Mouse (Mus musculus): ENCODE data around the gene Gng11. TPM values are rescaled to one million over a fixed set of nuclear protein-coding genes. Genes with fewer than 3 reads are reported as not detected.

Gng11 gene
- total RNA-seq (2021) = 10 to 100 TPM; 10.4 to 11.3 TPM
- long read RNA-seq, experiment 1, transcript Gng11-201 (2 exons, 919 nt) = major isoform, 8 of 10 reads
- long read RNA-seq, experiment 1, partial matches to known transcripts = 2 of 10 reads
- long read RNA-seq, experiment 1, other reads (novel, unspliced or antisense) = 0 of 10 reads
- long read RNA-seq, experiment 2, transcript Gng11-201 (2 exons, 919 nt) = major isoform, 8 of 10 reads
- long read RNA-seq, experiment 2, partial matches to known transcripts = 2 of 10 reads
- long read RNA-seq, experiment 2, other reads (novel, unspliced or antisense) = 0 of 10 reads

GRCm38 (mm10) chr6:4003890-4004306, at the start of gene Gng11:
Gene Gng11, plus strand, starts transcription at chr6:4003904.
- DNase-seq (ENCODE audit: low spot score in 2 of 2) = peak in 1 of 2 experiments; percentile 6
- intact Hi-C loops (cut with DNase I) = no loop called here

GRCm38 (mm10) chr6:3954969-3955368, 48.7 kb upstream of the Gng11 start:
- no peak for DNase-seq (ENCODE audit: low spot score in 2 of 2)
- intact Hi-C loops (cut with DNase I) = no loop called here

- intact Hi-C loops (cut with DNase I) = no loop called here
- DNase-seq (ENCODE audit: low spot score in 2 of 2) = peak in 1 of 2 experiments; percentile 9
Measured at GRCm38 (mm10) chr6:3967676-3968626, 35.8 kb upstream of the Gng11 start.

- intact Hi-C loops (cut with DNase I) = no loop called here
- DNase-seq (ENCODE audit: low spot score in 2 of 2) = no peak
Measured at GRCm38 (mm10) chr6:3973679-3974078, 30.0 kb upstream of the Gng11 start.

- DNase-seq (ENCODE audit: low spot score in 2 of 2) = no peak
- intact Hi-C loops (cut with DNase I) = no loop called here
Measured at GRCm38 (mm10) chr6:3982661-3983284, 20.9 kb upstream of the Gng11 start.

- DNase-seq (ENCODE audit: low spot score in 2 of 2) = no peak
- intact Hi-C loops (cut with DNase I) = no loop called here
Measured at GRCm38 (mm10) chr6:3988750-3989149, 15.0 kb upstream of the Gng11 start, which contains the start of gene Tfpi2. Gene Tfpi2, minus strand, starts transcription at chr6:3988919.

- no peak for DNase-seq (ENCODE audit: low spot score in 2 of 2)
- intact Hi-C loops (cut with DNase I) = no loop called here
Measured at GRCm38 (mm10) chr6:3993492-3993891, 10.2 kb upstream of the Gng11 start, which contains the start of gene Gngt1. Gene Gngt1, plus strand, starts transcription at chr6:3993792.

GRCm38 (mm10) chr6:3998089-3998488, 5.6 kb upstream of the Gng11 start:
- DNase-seq (ENCODE audit: low spot score in 2 of 2) = no peak
- intact Hi-C loops (cut with DNase I) = no loop called here

GRCm38 (mm10) chr6:3999296-3999695, 4.4 kb upstream of the Gng11 start:
- intact Hi-C loops (cut with DNase I) = no loop called here
- no peak for DNase-seq (ENCODE audit: low spot score in 2 of 2)

GRCm38 (mm10) chr6:4000716-4001115, 3.0 kb upstream of the Gng11 start:
- intact Hi-C loops (cut with DNase I) = no loop called here
- no peak for DNase-seq (ENCODE audit: low spot score in 2 of 2)

GRCm38 (mm10) chr6:4003445-4003844, 259 bp upstream of the Gng11 start:
- DNase-seq (ENCODE audit: low spot score in 2 of 2) = no peak
- intact Hi-C loops (cut with DNase I) = no loop called here

GRCm38 (mm10) chr6:4004808-4005207, 1.1 kb downstream of the Gng11 start:
- DNase-seq (ENCODE audit: low spot score in 2 of 2) = no peak
- intact Hi-C loops (cut with DNase I) = no loop called here

- intact Hi-C loops (cut with DNase I) = no loop called here
- DNase-seq (ENCODE audit: low spot score in 2 of 2) = no peak
Measured at GRCm38 (mm10) chr6:4008501-4009040, 4.9 kb downstream of the Gng11 start.

- DNase-seq (ENCODE audit: low spot score in 2 of 2) = no peak
- intact Hi-C loops (cut with DNase I) = no loop called here
Measured at GRCm38 (mm10) chr6:4009548-4009947, 5.8 kb downstream of the Gng11 start.

- DNase-seq (ENCODE audit: low spot score in 2 of 2) = no peak
- intact Hi-C loops (cut with DNase I) = no loop called here
Measured at GRCm38 (mm10) chr6:4022645-4023044, 18.9 kb downstream of the Gng11 start.

- no peak for DNase-seq (ENCODE audit: low spot score in 2 of 2)
- intact Hi-C loops (cut with DNase I) = no loop called here
Measured at GRCm38 (mm10) chr6:4026367-4026766, 22.7 kb downstream of the Gng11 start.

- intact Hi-C loops (cut with DNase I) = no loop called here
Measured at GRCm38 (mm10) chr6:4030956-4031355, 27.3 kb downstream of the Gng11 start.

GRCm38 (mm10) chr6:4041821-4042220, 38.1 kb downstream of the Gng11 start:
- intact Hi-C loops (cut with DNase I) = no loop called here
- DNase-seq (ENCODE audit: low spot score in 2 of 2) = no peak

More at GRCm38 (mm10) chr6:4030956-4031355, 27.3 kb downstream of the Gng11 start:
- DNase-seq (ENCODE audit: low spot score in 2 of 2) = no peak

- intact Hi-C loops (cut with DNase I) = no loop called here
- no peak for DNase-seq (ENCODE audit: low spot score in 2 of 2)
Measured at GRCm38 (mm10) chr6:4047200-4047599, 43.5 kb downstream of the Gng11 start.

GRCm38 (mm10) chr6:4052843-4053242, 49.1 kb downstream of the Gng11 start:
- intact Hi-C loops (cut with DNase I) = no loop called here
- no peak for DNase-seq (ENCODE audit: low spot score in 2 of 2)
